ENCODE assay signal across 10 mouse cellular contexts in the genomic region with DNA sequence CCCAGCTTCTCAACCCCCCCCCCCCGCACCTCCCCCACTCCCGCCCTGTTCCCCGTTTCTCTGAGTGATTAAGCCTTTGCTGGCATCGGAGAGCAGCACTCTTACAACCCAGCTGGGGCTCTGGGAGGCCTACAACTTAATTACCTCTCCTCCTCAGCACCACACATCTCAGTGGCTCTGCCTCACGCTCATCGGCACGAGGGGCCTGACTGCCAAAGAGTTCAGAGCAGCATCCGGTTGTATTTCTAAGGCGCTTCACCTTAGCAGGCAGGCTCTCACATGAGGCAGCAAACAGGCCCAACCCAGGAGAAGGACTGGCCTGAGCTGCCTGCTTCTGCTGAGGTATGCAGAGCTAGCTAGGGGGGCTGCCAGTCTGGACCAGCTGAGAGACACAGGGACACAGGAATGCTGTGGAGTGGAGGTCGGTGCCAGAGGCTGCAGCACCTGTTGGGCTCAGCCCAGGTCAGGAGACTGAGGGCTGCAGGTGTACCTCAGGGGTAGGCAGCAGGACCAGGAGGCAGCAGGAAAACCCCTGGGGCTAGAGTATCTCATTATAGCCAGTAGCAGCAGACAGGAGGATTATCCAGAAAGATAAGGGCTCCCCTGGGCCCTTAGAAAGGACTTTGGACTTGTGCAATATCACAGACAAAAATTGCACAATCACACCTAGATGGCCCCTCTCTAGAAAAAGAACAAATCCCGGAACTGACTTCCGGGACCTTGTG.
DNase-seq lines count a peak whose midpoint lies in the region; ATAC-seq and TF ChIP-seq lines count a peak whose summit lies in the region.
"Had no signal": no experiment of that assay in that cellular context is flagged by ENCODE, and none has a peak within 500 bp of the region (broad histone marks: within the 10 kb centered on the region; RNA-seq: fewer than 3 reads in every experiment).

No protein-coding gene starts in this region.

- no peak overlapping the region for H3K4me3 ChIP-seq in lung, embryonic 14.5 days (ENCODE audit: low read depth, low read length)
- H3K4me3 ChIP-seq in forebrain, postnatal 0 days (ENCODE audit: low read depth, low read length), result no peak overlapping the region
- H3K4me3 ChIP-seq in liver, embryonic 14.5 days (ENCODE audit: insufficient read depth in 1 of 2, low read depth in 2 of 2, low read length in 2 of 2), result no peak overlapping the region
- H3K4me3 ChIP-seq in stomach, embryonic 16.5 days (replicated peaks; ENCODE audit: low read length), result no peak overlapping the region
- H3K4me3 ChIP-seq: megakaryocyte, embryonic 14.5 days had no signal

- WGBS in lung, embryonic 14.5 days, result 23% methylated on average over 12 of the region's 12 CpGs
- WGBS in forebrain, postnatal 0 days, result 26% methylated on average over 12 of the region's 12 CpGs
- WGBS in liver, embryonic 14.5 days (ENCODE audit: insufficient replicate concordance), result 31% methylated on average over 11 of the region's 12 CpGs
- 22% methylated on average over 12 of the region's 12 CpGs for WGBS in stomach, embryonic 16.5 days

- peaks cover 3% of the 10 kb centered on the region; the same call in 1 of the 2 replicates for H3K4me1 ChIP-seq in lung, embryonic 14.5 days (ENCODE audit: insufficient read depth)
- no peaks in the 10 kb centered on the region for H3K4me1 ChIP-seq in forebrain, postnatal 0 days (ENCODE audit: insufficient read depth)
- peaks cover 0 to 4% of the 10 kb centered on the region in 2 experiments; a peak in 2 of 4 replicates for H3K4me1 ChIP-seq in liver, embryonic 14.5 days (replicated peaks; ENCODE audit: control insufficient read depth in 2 of 2, insufficient read depth in 2 of 2, low read length in 1 of 2)
- peaks cover 42% of the 10 kb centered on the region for H3K4me1 ChIP-seq in stomach, embryonic 16.5 days (ENCODE audit: control insufficient read depth, insufficient read depth, low read length)
- H3K4me1 ChIP-seq: megakaryocyte, embryonic 14.5 days had no signal

- peak; percentile 66; the same call in 1 of the 2 replicates for ATAC-seq in lung, embryonic 14.5 days (ENCODE audit: insufficient read depth)
- ATAC-seq in forebrain, postnatal 0 days, result peak; percentile 74
- ATAC-seq in liver, embryonic 14.5 days (ENCODE audit: insufficient read depth), result 0 out of 2 replicates have a peak, but pooled peaks have one; percentile 23
- ATAC-seq in stomach, embryonic 16.5 days (ENCODE audit: insufficient read depth, low FRiP score), result peak; percentile 77

- DNase-seq in lung, embryonic 14.5 days, result peak; percentile 47
- no peak for DNase-seq in lung, postnatal 10 days
- DNase-seq in forebrain, postnatal 0 days, result no peak
- peak in 2 of 3 experiments; percentile 6 to 22 for DNase-seq in liver, embryonic 14.5 days (ENCODE audit: low read depth in 3 of 3, low spot score in 3 of 3)
- DNase-seq in adipocyte (ENCODE audit: low spot score), result no peak
- DNase-seq in cerebellum, adult 9-10 months, result no peak
- no peak for DNase-seq in urinary bladder, postnatal 25 days (ENCODE audit: low spot score)
- DNase-seq: embryo, embryonic 11 days had no signal

- no peak overlapping the region for H3K9ac ChIP-seq in lung, embryonic 14.5 days
- H3K9ac ChIP-seq in forebrain, postnatal 0 days, result no peak overlapping the region
- no peak overlapping the region for H3K9ac ChIP-seq in liver, embryonic 14.5 days (replicated peaks)
- peak overlapping the region; percentile 62 for H3K9ac ChIP-seq in stomach, embryonic 16.5 days (ENCODE audit: low read length)

- TF ChIP-seq CTCF in lung, embryonic 14.5 days (IDR thresholded peaks at IDR 0.05; ENCODE audit: low read depth), result no peak
- no peak for TF ChIP-seq CTCF in forebrain, postnatal 0 days (IDR thresholded peaks at IDR 0.05; ENCODE audit: low read depth)
- TF ChIP-seq CTCF in liver, embryonic 14.5 days (IDR thresholded peaks at IDR 0.05; ENCODE audit: low read depth), result no peak

- no peaks in the 10 kb centered on the region for H3K27me3 ChIP-seq in lung, embryonic 14.5 days (ENCODE audit: insufficient read depth, low read length)
- no peaks in the 10 kb centered on the region for H3K27me3 ChIP-seq in forebrain, postnatal 0 days (ENCODE audit: insufficient read depth, low read length)
- no peaks in the 10 kb centered on the region for H3K27me3 ChIP-seq in liver, embryonic 14.5 days (ENCODE audit: control insufficient read depth, insufficient read depth, low read length)
- no peaks in the 10 kb centered on the region for H3K27me3 ChIP-seq in stomach, embryonic 16.5 days (ENCODE audit: control insufficient read depth, insufficient read depth, low read length)

- no peaks in the 10 kb centered on the region for H3K9me3 ChIP-seq in lung, embryonic 14.5 days (ENCODE audit: low read depth, low read length)
- H3K9me3 ChIP-seq in forebrain, postnatal 0 days (ENCODE audit: low read length), result no peaks in the 10 kb centered on the region
- no peaks in the 10 kb centered on the region for H3K9me3 ChIP-seq in liver, embryonic 14.5 days (ENCODE audit: control insufficient read depth, low read length)
- no peaks in the 10 kb centered on the region for H3K9me3 ChIP-seq in stomach, embryonic 16.5 days (replicated peaks; ENCODE audit: control insufficient read depth, low read length)
- H3K9me3 ChIP-seq: megakaryocyte, embryonic 14.5 days had no signal

- H3K4me2 ChIP-seq in lung, embryonic 14.5 days, result no peak overlapping the region
- H3K4me2 ChIP-seq in forebrain, postnatal 0 days (ENCODE audit: low read depth), result no peak overlapping the region
- no peak overlapping the region for H3K4me2 ChIP-seq in liver, embryonic 14.5 days (ENCODE audit: low read depth)
- H3K4me2 ChIP-seq in stomach, embryonic 16.5 days (ENCODE audit: low read depth, low read length), result peak overlapping the region; percentile 15; the same call in 1 of the 2 replicates

- TF ChIP-seq EP300 in liver, embryonic 14.5 days (IDR thresholded peaks at IDR 0.05; ENCODE audit: low read depth), result no peak

- H3K27ac ChIP-seq in lung, embryonic 14.5 days (ENCODE audit: low read depth), result peak overlapping the region; percentile 73
- no peak overlapping the region for H3K27ac ChIP-seq in forebrain, postnatal 0 days (ENCODE audit: low read depth, low read length)
- H3K27ac ChIP-seq in liver, embryonic 14.5 days, result no peak overlapping the region
- H3K27ac ChIP-seq in stomach, embryonic 16.5 days (ENCODE audit: low read length), result peak overlapping the region; percentile 92

- no peaks in the 10 kb centered on the region for H3K36me3 ChIP-seq in lung, embryonic 14.5 days (ENCODE audit: insufficient read depth)
- no peaks in the 10 kb centered on the region for H3K36me3 ChIP-seq in forebrain, postnatal 0 days (ENCODE audit: insufficient read depth)
- no peaks in the 10 kb centered on the region for H3K36me3 ChIP-seq in liver, embryonic 14.5 days (replicated peaks; ENCODE audit: control insufficient read depth, insufficient read depth, low read depth)
- no peaks in the 10 kb centered on the region for H3K36me3 ChIP-seq in stomach, embryonic 16.5 days (ENCODE audit: control insufficient read depth, insufficient read depth, low read length)

Comparison
In these comparisons a context has a peak if more than half of its experiments do, and no peak if none do; other contexts are left out.
1. DNase-seq: peak in lung, embryonic 14.5 days (single experiment) and liver, embryonic 14.5 days (2 of 3); none in lung, postnatal 10 days (single experiment), forebrain, postnatal 0 days (single experiment), adipocyte (single experiment), cerebellum, adult 9-10 months (single experiment) and urinary bladder, postnatal 25 days (single experiment).
2. ATAC-seq: peak in every context shown above with its lines; median percentile 77 in stomach, embryonic 16.5 days; 74 in forebrain, postnatal 0 days; 66 in lung, embryonic 14.5 days; 23 in liver, embryonic 14.5 days.
3. H3K27ac ChIP-seq: peak in lung, embryonic 14.5 days (single experiment) and stomach, embryonic 16.5 days (single experiment); none in forebrain, postnatal 0 days (single experiment) and liver, embryonic 14.5 days (single experiment).